Mouse (Mus musculus): ENCODE data around the gene Fto. TPM values are rescaled to one million over a fixed set of nuclear protein-coding genes. Genes with fewer than 3 reads are reported as not detected.

Fto gene
- total and polyA plus RNA-seq, 3 experiments: 8.4 to 43.2 (median 15.7) TPM

DNA sequence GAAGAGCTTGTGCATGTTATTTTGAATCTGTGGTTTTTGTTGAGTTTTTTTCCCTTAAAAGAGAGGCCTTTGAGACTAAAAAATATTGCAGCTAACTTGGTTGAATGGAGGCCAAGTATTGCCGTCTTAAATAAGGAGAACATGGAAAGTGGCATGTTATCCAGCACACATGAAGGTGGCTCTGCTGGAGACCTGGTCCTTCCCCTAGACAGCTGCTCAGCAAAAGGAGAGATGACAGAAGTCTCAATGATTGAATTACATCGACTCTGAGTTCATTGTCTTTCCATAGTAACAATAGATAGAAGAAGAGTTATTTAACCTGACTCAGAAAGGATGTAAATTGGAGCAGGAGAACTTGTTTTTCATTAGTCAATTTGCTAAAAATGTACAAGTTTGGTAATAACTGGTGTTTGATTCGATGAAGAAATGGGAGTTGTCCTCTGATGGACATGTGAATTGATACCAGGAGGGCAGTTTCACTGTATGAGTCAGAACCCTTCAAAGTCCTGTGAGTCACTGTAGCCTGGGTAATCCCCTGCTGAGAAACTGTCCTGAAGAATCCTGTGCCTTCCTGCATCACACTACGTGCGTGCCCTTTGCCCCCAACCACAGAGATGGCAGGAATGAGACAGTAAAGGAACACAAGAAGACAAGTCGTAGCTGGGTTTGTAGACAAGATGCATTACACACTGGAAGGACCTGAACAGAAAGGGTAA is 82.2 kb downstream of the Fto start:
- H3K36me3 ChIP-seq (replicated peaks in 1 of 2; ENCODE audit: control insufficient read depth in 1 of 2, insufficient read depth in 1 of 2, low read length in 1 of 2): peaks cover 0 to 21% of the 10 kb centered on the region in 2 experiments
- TF ChIP-seq JUND (conservative IDR thresholded peaks at IDR 0.05; ENCODE audit: low read depth, low read length): peak; percentile 92
- no peak for TF ChIP-seq RAD21 (IDR thresholded peaks at IDR 0.05; ENCODE audit: low read depth, low read length)
- TF ChIP-seq CHD2 (IDR thresholded peaks at IDR 0.05; ENCODE audit: low read length): peak; percentile 43; the same call in 1 of the 2 replicates
- TF ChIP-seq ETS1 (conservative IDR thresholded peaks at IDR 0.05; ENCODE audit: low read depth, low read length): peak; percentile 87
- peak; percentile 96 for TF ChIP-seq IRF4 (IDR thresholded peaks at IDR 0.05; ENCODE audit: low read depth, low read length)
- TF ChIP-seq E2F4 (IDR thresholded peaks at IDR 0.05; ENCODE audit: insufficient replicate concordance, low read depth, low read length): no peak
- no peak for TF ChIP-seq MAX (IDR thresholded peaks at IDR 0.05; ENCODE audit: low read length)
- TF ChIP-seq MEF2A (IDR thresholded peaks at IDR 0.05; ENCODE audit: borderline replicate concordance, low read depth, low read length): peak; percentile 91
- peak; percentile 84 for TF ChIP-seq BHLHE40 (IDR thresholded peaks at IDR 0.05; ENCODE audit: low read depth, low read length)
- peak; percentile 89 for TF ChIP-seq EP300 (IDR thresholded peaks at IDR 0.05; ENCODE audit: low read length)
- peak; percentile 94 for TF ChIP-seq JUN (IDR thresholded peaks at IDR 0.05; ENCODE audit: insufficient read depth, low read depth, low read length)
- H3K9me3 ChIP-seq (replicated peaks; ENCODE audit: low read length): no peaks in the 10 kb centered on the region
- peak; percentile 77 for DNase-seq (ENCODE audit: extremely low read depth)
- dilution Hi-C loops (cut with MboI; ENCODE audit: extremely low pct_ligation_motif_present, extremely low pct_unique_long_range_greater_than_20kb, low sequenced_read_pairs) (no loop called here), in situ Hi-C loops (cut with MboI; ENCODE audit: low pct_ligation_motif_present, low pct_unique_long_range_greater_than_20kb, low sequenced_read_pairs) (no loop called here)
- peak overlapping the region; percentile 77 for H3K4me2 ChIP-seq (ENCODE audit: insufficient read depth, low read depth, poor library complexity, severe bottlenecking)
- no peaks in the 10 kb centered on the region for H3K27me3 ChIP-seq (replicated peaks)
- H3K79me2 ChIP-seq (replicated peaks; ENCODE audit: control insufficient read depth, extremely low read depth, insufficient read depth, poor library complexity, severe bottlenecking): no peaks in the 10 kb centered on the region; the same call in 1 of the 2 replicates
- no peak overlapping the region for H3K27ac ChIP-seq (ENCODE audit: insufficient read depth, low read depth)
- H3K4me1 ChIP-seq (ENCODE audit: control insufficient read depth in 1 of 2, insufficient read depth in 2 of 2): peaks cover 10 to 32% of the 10 kb centered on the region in 2 experiments
- H3K4me3 ChIP-seq (replicated peaks in 1 of 3; ENCODE audit: low read depth in 2 of 3, low read length in 2 of 3, poor library complexity in 1 of 3): no peak overlapping the region
- no peak overlapping the region for H3K9ac ChIP-seq (ENCODE audit: insufficient read depth, low read depth)

GRCm38 (mm10) chr8:91398053-91398452 is 84.7 kb downstream of the Fto start:
- H3K27ac ChIP-seq (ENCODE audit: insufficient read depth, low read depth): no peak overlapping the region
- TF ChIP-seq USF1 (IDR thresholded peaks at IDR 0.05; ENCODE audit: low read depth, low read length) (no peak), CTCF (conservative IDR thresholded peaks at IDR 0.05 in 1 of 2, IDR thresholded peaks at IDR 0.05 in 1 of 2; ENCODE audit: low read depth in 2 of 2, low read length in 2 of 2) (no peak), E2F4 (IDR thresholded peaks at IDR 0.05; ENCODE audit: insufficient replicate concordance, low read depth, low read length) (no peak), IRF4 (IDR thresholded peaks at IDR 0.05; ENCODE audit: low read depth, low read length) (no peak), SIN3A (IDR thresholded peaks at IDR 0.05; ENCODE audit: low read length) (no peak), SMC3 (IDR thresholded peaks at IDR 0.05; ENCODE audit: low read depth, low read length) (no peak), UBTF (IDR thresholded peaks at IDR 0.05; ENCODE audit: low read depth, low read length) (no peak), BHLHE40 (IDR thresholded peaks at IDR 0.05; ENCODE audit: low read depth, low read length) (no peak), JUN (IDR thresholded peaks at IDR 0.05; ENCODE audit: insufficient read depth, low read depth, low read length) (no peak), ZC3H11A (IDR thresholded peaks at IDR 0.05; ENCODE audit: low read depth, low read length) (no peak), NRF1 (IDR thresholded peaks at IDR 0.05; ENCODE audit: low read depth, low read length) (no peak), ZKSCAN1 (IDR thresholded peaks at IDR 0.05; ENCODE audit: borderline replicate concordance, low read depth, low read length) (no peak), MXI1 (IDR thresholded peaks at IDR 0.05; ENCODE audit: low read depth, low read length) (no peak), RAD21 (IDR thresholded peaks at IDR 0.05; ENCODE audit: low read depth, low read length) (no peak), POLR2AphosphoS2 (IDR thresholded peaks at IDR 0.05; ENCODE audit: low read depth, low read length) (no peak), TBP (conservative IDR thresholded peaks at IDR 0.05; ENCODE audit: low read depth, low read length) (no peak), MEF2A (IDR thresholded peaks at IDR 0.05; ENCODE audit: borderline replicate concordance, low read depth, low read length) (no peak), TCF12 (IDR thresholded peaks at IDR 0.05; ENCODE audit: low read depth, low read length) (no peak)
- dilution Hi-C loops (cut with MboI; ENCODE audit: extremely low pct_ligation_motif_present, extremely low pct_unique_long_range_greater_than_20kb, low sequenced_read_pairs): no loop called here

More at GRCm38 (mm10) chr8:91398053-91398452, 84.7 kb downstream of the Fto start:
- Histone ChIP-seq H3K4me2 (ENCODE audit: insufficient read depth, low read depth, poor library complexity, severe bottlenecking) (no peak overlapping the region), H3K9me3 (replicated peaks; ENCODE audit: low read length) (no peaks in the 10 kb centered on the region), H3K9ac (ENCODE audit: insufficient read depth, low read depth) (no peak overlapping the region), H3K79me2 (replicated peaks; ENCODE audit: control insufficient read depth, extremely low read depth, insufficient read depth, poor library complexity, severe bottlenecking) (no peaks in the 10 kb centered on the region; the same call in 1 of the 2 replicates), H3K4me3 (replicated peaks in 1 of 3; ENCODE audit: low read depth in 2 of 3, low read length in 2 of 3, poor library complexity in 1 of 3) (no peak overlapping the region), H3K4me1 (ENCODE audit: control insufficient read depth in 1 of 2, insufficient read depth in 2 of 2) (peaks cover 10 to 22% of the 10 kb centered on the region in 2 experiments), H3K27me3 (replicated peaks) (no peaks in the 10 kb centered on the region), H3K36me3 (replicated peaks in 1 of 2; ENCODE audit: control insufficient read depth in 1 of 2, insufficient read depth in 1 of 2, low read length in 1 of 2) (peaks cover 0 to 34% of the 10 kb centered on the region in 2 experiments)
- in situ Hi-C loops (cut with MboI; ENCODE audit: low pct_ligation_motif_present, low pct_unique_long_range_greater_than_20kb, low sequenced_read_pairs): no loop called here
- DNase-seq (ENCODE audit: extremely low read depth): no peak

Data from CH12.LX (cell line).